Mouse (Mus musculus): ENCODE data around the gene Akt1. TPM values are rescaled to one million over a fixed set of nuclear protein-coding genes. Genes with fewer than 3 reads are reported as not detected.

Gene Akt1
- total RNA-seq (2021), result 100 to 1,000 TPM; 256 to 378 TPM
- long read RNA-seq, experiment 1, transcript Akt1-201 (14 exons, 2,690 nt), result major isoform, 878 of 1,028 reads
- long read RNA-seq, experiment 1, partial matches to known transcripts, result 71 of 1,028 reads
- long read RNA-seq, experiment 1, other reads (novel, unspliced or antisense), result 79 of 1,028 reads
- long read RNA-seq, experiment 2, transcript Akt1-201 (14 exons, 2,690 nt), result major isoform, 200 of 227 reads
- long read RNA-seq, experiment 2, partial matches to known transcripts, result 7 of 227 reads
- long read RNA-seq, experiment 2, other reads (novel, unspliced or antisense), result 20 of 227 reads

DNA sequence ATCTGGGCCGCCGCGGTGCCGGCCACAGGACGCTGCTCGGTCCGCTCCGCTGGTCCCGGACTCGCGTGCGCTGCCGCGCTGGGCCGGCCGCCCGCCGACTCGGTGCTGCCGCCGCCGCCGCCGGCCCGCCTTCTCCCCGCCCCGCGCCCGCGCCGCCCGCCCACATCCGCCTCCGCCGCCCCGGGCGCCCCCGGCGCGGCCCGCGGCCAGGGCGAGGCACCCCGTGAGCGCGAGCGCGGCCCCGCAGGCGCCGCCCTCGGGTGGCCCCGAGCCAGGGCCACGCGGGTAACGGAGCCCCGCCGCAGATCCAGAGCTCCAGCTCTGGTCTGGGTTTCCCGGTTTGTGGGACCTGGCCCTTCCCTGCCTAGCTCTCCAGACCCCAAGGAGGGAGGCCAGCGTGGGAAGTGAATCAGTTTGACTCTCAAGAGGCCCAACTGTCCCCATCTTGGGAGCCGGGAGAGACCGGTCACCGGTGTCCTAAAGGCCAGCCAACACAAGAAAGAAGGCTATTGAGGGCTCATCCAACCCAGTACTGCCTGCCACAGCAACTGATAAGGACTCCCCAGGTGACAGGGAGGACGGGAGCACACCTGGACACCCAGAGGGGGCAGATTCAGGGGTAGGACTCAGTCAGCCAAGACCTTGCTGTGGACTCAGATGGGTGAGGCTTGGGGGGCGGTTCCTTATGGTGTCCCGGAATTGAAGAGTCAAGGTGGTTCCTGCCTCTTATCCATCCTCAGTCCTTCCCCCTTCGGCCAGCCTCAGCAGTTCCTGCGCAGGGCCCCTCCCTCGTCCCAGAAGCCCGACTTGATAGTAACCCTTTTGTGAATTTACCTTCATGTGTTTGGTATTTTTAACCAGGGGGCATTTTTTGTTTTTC is at the start of gene Akt1:
TSS of gene Akt1 (minus strand) at position 753 of the 880 bp plus-strand sequence.
- DNase-seq, result peak; percentile 78 to 85

DNA sequence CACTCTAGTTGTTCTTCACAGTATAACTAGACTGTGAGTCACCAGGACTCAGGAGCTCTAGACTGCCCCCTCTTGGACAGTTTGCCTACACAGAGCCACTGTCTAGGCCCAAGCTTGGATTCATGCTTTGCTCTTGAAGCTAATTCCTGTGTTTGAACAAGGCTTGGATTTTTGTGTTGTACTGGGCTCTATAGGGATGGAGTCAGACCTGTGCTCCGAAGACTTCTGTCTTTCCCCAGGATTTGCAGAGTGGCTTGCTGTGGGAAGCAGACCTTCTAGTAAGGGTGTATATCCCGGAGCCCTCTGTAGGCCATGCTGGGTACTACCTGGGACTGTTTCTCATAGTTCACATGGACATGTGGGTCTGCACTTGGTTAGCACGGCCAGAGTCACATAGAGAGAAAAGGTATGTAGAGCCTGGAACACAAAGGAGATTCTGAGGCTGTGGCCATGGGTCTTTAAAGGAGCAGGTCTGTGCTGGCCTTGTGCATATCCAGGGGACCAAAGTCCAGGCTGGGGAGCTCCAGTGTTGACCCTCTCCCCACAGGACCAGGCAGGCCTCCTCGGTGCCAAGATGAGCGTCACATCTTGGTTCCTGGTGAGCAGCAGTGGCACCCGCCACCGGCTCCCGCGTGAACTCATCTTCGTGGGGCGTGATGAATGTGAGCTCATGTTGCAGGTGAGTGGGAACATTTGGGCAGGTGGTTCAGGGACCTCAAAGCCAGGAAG is 49.6 kb upstream of the Akt1 start:
- DNase-seq, result peak; percentile 72 to 77

DNA sequence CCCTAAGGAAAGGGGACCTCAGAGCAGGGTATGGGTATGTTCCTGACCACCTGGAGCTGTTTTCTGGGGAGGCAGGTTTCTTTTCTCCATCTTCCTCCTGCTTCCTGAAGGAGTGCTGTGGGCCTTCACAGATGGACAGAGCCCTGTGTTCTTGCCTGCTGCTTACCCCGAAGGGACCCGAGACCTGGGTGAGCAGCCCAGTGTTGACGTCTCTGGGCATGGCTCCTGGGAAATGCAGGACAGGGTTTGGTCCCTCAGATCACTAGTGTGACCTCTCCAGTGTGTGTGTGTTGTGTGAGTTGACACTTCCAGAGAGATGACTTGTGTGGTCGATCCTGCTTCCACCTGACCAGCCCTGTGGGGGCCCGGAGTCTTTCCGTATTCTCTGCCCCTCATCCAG is 48.8 kb upstream of the Akt1 start:
- DNase-seq, result no peak

DNA sequence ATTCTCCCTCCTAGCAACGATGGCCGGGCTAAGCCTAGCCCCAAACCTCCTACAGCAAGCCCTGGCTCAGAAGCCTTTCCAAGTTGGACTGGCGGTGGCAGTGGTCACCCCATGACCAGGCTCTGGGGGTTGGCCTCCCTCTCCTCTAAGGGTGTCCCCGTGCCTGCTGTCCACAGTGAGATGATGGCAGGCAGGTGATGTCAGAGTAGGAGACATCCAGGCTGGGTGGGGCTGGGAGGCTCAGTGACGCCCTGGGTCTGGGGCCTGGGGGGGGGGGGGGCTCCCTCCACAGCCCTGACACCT is 48.3 kb upstream of the Akt1 start:
- no peak for DNase-seq

DNA sequence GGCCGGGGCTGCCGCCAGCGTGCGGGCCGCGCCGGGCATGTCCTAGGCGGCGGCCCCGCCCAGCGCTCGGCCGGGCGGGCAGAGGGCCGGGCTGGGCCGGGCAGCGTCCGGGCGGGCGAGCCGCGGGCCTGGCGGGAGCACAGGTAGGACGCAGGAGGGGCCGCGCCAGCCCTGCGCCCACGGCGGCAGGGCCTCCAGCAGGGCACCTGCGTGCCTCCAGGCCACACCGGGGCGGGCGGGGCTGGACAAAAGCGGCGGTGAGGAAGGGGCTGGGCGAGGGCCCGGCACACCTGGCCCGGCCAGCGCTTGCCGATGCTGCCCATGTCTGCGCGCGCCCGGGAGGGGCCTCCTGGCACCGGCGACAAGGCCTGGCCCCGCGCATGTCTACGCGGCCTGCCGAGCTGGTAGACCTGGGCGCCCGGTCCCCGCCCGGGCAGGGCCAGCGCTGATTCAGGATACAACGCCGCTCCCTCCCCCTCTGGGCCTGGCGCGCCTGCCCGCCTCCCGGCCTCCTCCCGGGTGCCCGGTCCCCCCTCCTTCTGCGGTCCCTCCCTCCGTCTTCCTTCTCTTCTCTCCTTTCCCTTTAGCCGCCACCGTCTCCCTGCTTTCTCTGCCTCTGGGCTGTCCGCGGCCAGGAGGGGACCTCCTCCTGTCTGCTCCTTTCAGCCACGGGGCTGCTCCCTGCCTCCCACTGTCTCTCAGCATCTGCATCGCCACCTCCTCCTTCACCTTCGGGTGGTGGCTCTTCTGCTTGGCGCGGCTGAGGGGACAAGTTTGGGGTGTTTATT is 47.8 kb upstream of the Akt1 start:
- DNase-seq, result peak; percentile 86

DNA sequence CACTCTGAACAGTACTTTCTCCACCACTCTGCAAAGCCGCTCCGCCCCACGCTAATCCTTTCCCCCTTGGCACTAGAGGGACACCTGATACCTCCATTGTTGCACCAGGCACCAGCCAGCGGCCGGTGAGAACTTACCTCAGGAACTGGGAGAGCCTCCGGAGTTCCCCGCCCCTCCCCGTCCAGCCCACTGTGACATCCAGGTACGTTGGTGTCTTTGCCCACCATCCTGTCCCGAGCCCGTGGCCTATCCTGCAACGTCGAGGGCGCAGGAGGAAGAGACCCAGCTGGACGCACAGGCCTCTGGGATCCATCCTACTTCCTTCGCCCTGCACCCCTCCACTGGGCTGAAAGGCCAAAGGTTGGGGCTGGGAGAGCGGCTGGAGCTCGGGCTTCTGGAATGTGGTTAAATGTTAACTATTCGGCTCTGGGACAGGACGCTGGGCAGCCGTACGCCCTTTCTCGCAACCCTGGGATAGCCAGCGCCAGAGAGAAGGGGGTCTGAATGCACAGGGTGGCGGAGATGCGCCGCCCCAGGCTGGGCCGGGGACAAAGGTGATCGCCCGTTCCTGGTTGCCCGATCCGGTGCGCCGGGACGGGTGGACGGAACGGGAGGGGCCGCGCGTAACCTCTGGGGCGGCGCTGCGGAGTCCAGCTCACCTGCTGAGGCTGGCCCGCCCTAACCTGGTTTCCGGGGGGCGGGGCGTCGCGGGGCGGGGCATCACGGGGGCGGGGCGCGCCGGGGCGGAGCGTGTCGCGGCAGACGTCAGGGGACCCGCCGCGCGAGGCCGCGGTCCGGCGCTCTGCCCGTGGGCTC is 46.9 kb upstream of the Akt1 start:
- peak; percentile 68 to 79 for DNase-seq

DNA sequence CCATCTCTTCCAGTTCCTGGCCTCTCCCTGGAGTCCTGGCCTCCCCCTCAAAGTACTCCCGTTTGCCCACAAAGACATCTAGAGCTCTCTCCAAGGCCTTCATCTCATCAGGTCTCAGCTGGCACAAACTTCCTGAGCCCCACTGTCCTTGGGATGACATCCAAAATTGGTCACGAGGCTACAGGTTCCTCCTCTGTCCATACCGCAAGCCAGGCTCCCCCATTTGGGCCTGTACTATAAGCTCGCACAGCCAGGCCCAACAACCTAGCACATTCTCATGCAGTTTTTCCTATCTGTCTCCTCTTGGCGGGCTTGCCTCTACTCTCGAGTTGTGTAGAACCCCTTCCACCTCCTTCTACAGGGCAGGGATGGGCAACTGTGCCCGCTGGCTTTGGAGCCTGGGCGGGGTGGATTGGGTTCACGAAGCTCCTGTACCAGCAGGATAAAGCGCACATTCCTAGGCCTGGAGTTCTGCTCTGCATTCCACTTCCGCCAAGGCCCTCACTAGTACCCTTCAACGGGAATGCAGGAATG is 46.3 kb upstream of the Akt1 start:
- peak; percentile 62 to 64 for DNase-seq

DNA sequence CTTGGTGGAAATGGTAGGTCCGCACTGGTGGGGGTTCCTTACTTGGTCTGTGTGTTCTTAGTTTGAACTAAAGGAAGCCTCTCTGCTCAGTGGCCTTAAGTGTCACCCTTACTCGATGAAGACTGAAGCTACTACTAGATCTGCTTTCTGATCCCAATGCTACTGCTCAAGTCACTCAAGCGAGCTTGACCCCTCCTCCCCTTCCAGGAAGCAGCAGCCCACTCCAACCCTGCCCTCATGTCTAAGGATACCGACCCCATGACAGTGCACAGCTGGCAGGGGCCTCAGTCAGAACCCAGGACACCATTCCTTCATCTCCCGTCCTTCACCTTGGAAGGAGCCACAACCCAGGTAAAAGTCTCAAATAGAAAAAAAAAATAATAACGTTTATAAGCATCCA is 45.5 kb upstream of the Akt1 start, which contains the start of gene Cep170b:
TSS of gene Cep170b (plus strand) at position 240 of the 400 bp plus-strand sequence.
- DNase-seq, result no peak

DNA sequence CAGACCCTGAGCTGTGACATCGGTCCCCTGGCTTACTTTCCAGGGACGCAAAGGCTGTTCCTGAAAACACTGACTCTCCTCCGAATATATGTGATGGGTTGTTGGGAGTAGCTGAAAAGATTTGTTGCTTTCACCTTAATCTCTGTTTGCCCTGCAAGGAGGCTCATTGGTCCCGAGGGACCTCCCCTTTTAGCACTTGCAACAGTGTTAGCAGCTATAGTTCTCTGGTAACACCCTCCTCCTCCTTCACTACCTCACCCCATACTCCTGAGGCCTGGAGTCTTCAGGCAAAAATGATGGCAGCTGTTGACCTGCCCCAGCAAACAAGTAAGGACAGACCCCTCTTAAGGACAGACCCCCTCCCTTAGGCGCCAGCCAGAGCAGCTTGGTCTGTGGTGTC is 44.3 kb upstream of the Akt1 start:
- no peak for DNase-seq

DNA sequence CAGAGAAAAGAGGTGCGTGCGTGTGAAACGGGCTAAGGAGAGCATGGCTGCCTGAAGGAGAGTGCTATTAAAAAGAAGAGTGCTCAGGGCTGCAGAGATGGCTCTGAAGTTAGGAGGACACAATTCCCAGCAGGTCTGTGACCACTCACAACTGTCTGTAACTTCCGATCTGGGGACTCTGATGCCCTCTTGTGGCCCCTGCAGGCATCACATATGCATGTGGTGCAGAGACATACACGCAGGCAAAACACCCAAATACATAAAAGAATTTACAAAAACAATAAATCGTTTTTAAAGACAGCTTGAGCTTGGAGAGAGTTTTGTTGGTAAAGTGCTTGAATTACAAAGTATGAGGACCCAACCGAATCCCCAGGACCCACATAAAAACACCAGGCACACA is 42.5 kb upstream of the Akt1 start:
- peak; percentile 54 to 62 for DNase-seq

DNA sequence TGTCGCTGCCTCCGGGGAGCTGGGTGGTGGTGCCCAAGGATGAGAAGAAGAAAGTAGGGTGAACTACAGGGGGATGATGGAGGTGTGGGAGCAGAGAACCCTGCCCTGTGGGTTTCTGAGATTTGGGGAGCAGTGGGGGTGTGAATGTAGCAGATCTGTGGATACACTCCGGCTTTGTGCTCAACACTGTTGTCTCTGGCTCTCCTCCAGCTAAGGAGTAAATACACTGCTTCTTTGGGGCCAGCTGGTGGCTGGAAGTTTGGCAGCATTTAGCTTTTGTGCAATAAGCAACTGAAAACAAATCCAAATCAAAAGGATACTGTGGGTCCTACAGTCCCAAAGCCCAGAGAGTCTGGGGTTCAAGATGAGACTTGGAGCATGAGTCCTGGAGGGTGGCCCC is 39.3 kb upstream of the Akt1 start:
- no peak for DNase-seq

DNA sequence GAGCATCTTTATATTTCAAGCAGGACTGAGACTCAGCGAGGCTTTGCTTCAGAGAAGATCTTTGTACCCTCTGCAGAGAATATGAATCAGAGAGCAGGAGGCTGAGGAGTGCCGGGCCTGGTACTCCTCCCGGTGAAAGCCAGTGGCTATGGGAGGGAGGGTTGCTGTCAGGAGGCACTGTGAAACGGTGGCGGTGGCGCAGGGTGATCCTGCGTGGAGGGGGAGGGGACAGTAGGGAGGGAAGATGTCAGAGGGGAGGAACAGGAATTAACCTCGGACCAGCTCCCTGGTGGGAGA is 32.8 kb upstream of the Akt1 start:
- DNase-seq, result no peak

DNA sequence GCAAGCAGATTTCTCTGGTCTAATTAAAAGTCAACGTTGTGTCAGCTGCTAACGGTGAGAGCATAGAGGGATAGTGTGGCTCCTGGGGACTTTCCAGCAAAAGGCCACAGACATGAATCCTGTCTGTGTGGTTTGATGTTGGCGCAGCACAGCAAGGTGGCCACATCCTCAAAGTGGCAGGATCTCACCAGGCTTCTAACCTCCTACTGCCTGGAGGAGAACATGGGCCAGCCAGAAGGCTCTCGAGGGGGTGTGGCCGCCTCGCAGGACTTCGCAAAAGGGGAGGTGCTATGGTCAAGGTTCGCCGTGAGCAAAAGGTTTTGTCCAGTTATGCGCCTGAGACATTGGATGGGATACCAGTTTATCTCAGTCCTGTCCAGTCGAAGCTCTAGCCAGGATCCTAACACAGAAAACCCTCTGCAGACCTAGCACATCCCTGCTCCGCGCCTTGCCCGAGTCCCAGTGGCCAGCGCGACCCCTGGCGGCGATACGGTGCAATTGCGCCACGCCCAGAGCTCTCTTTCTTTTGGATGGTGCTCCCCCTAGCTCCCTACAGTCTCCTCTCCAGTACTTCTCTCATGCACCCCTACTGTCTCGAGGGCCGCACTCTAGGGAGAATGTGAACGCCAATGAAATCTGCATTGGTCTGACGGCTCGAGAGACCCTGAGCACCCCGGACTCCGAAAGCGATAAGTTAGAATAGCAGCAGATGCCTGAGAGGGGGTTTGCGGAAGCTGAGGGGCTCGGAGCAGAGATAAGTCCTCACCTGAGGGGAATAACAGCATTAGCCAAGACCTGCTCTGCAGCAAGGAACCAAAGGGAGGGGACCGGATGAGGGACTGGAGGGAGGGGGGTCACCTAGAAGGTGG is 32.3 kb upstream of the Akt1 start:
- DNase-seq, result peak; percentile 92 to 93

DNA sequence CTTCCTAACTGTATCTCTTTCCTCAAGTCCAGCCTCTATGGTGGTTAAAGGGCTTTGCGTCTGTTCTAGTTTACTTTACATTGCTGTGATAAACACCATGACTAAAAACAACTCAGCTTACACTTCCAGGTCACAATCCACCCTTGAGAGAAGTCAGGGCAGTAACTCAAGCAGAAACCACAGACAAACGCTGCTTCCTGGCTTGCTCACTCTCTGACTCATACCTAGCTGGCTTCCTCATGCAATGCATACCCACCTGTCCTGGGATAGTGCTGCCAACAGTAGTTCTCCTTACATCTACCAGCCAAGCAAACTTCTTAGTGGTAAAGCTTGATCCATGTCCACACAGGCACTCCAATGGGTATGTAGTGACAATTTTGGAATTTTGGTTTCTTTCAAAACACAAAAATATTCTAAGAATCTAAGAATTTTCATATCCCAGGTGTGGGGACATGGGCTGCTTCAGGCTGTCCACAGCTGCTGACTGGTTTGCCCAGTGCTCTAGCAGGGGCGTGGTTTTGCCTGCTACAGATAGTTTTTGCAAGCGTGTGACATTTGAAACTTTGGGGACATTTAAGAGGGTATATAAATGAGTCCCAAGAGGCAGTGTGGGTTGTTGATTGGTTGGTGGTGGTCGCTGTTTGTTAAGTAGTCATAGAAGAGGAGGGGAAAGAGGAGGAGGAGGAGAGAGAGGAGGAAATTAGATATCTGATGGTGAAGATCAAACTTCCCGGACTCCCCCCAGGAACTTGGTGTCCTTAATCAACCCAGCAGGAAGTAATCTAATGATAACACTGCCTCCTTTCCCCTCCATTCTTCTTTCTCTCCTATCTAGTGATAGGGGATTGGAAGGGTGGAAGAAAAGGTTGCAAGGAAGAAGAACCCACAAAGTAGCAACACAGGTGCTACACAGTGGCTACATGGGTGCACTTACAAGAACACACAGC is 28.0 kb upstream of the Akt1 start:
- DNase-seq, result no peak

DNA sequence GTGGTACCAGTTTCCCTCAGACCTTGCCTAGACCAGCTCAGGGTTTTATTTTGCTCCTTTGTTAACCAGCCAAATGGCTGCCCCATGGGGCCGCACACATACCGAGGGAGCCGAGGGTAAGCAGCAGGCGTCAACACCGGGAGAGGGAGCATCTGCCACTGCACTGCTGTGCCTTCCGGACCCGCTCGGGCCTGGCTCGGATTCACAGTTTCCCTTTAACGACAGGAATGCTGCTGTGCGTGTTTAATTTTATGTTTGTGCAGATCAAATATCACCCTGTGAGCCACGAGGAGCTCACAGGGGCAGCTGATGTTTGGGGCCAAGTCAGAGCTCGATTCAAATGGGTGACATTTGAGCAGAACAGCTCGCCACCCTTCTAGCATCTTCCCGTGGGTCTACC is 25.8 kb upstream of the Akt1 start:
- DNase-seq, result no peak

DNA sequence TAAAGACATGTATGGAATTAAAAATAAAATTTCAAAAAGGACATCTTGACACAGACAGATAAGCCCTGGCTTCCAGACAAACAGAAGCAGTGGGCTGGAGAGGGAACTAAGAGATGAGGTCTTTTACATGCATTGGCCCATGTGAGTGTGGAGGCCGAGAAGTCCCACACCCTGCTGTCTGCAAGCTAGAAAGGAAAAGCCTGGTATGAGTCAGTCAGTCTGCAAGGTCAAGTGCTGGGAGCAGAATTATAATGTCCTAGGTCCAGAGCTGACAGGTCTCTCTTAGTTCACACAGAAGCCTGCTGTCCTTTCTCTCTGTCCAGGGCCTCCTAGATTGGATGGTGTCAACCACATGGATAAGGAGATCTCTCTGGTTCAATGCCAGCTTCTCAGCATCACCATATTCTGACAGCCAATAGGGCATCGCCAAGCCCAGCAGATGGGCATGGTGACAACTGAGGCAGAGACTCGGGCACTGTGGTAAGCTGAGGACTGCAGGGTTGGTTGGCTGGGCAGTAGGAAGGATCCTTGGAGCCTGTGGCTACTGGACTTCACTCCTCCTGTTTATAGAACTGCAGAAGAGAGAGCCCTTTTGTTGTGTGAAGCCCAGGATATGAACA is 22.2 kb upstream of the Akt1 start:
- DNase-seq, result peak; percentile 27 to 45

DNA sequence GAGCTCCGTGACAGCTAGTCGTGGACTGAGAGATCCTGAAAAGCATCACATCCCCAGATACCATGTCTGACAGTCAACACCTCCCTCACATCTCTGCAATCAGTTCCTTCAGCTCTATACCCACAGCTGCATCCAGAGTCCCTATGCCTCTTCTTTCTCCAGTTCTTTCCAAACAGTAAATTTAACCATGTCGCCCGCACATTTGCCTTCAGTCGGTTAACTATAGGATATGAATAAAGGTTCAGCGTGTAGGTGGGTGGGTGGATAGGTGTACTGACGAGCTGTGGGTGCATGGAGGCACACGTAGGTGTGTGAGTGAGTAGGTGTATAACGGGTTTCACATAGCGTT is 19.4 kb upstream of the Akt1 start:
- DNase-seq, result no peak

All from adrenal gland, postnatal 36 days (tissue).